Mouse (Mus musculus) frontal cortex, postnatal 14 days (tissue): Measurements from ENCODE around the gene Tbc1d13.
"Not testable (repeated sequence)": the region's sequence is repeated elsewhere in the genome, so short reads cannot be mapped to it uniquely, and the experiment has no call there.

Experiments used
- DNase-seq, 2 experiments: peaks; one replicate each; pipeline ENCODE4 v3.0.0; 2022; ENCODE audit warnings: low spot score in 2 of 2

The Tbc1d13 gene

DNA sequence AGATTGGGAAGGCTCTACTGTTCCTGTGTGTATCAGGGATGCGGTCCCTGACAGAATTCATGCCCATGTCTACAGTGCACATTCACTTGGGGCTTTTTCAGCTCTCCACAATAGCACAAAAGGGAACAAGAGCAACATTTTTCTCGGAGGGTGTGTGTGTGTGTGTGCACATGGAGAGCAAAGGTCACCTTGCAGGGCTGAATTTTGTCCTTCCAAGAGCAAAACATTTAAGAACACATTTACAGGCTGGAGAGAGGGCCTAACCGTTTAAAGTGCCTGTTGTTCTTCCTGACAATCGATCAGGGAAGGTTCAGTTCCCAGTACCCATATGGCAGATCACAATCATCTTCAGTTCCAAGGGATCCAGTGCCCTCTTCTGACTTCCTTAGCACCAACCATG lies 3.4 kb upstream of the Tbc1d13 start:
- no peak for DNase-seq

DNA sequence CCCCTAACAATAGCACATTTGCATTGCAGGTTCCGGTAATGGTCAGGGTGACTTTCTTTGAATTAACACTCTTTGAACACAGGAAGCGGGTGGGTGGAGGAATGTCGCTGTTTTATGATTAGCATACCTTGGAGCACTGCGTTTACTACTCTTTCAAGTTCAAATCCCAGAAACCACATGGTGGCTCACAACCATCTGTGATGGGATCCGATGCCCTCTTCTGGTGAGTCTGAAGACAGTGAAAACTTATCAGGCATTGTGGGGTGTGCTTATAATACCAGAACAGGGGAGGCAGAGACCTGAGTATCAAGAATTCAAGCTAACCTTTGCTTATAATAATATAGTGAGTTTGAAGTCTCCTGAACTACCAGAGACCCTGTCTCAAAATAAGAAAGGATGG lies 2.3 kb upstream of the Tbc1d13 start:
- not testable (repeated sequence) for DNase-seq

DNA sequence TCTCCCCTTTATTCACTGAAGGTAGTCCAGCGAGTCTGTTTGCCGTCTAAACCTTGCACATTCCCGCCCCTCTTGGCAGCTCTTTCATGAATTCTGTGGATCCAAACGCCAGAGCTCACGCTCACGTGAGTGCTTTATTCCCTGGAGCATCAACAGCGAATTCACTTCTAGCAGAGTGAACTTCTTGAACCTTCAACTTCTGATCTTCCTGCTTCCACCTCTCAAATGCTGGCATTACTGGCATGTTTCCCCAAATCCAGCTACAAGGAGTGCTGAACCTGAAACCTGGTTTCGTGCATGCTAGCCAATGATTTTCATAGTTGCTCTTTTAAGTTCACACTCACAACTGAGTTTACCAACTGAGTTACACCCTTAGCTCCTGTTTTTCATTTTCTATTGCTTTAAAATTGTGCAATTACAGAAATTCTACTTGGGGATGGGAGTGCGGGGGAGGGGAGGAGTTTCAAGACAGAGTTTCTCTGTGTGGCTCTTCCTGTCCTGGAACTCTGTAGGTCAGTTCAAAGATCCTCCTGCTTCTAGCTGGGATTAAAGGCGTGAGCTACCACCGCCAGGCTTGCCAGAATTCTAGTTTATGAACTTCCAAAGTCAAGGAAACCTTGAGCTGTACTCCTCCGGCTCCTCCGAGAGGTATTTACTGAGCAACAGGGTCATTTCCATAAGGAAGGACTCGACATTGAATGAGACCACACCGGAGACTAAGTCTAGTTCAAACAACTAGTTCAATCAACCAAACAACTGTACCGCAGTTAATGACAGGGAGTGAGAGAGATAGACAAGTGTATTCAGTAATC lies 539 bp upstream of the Tbc1d13 start:
- no peak for DNase-seq

DNA sequence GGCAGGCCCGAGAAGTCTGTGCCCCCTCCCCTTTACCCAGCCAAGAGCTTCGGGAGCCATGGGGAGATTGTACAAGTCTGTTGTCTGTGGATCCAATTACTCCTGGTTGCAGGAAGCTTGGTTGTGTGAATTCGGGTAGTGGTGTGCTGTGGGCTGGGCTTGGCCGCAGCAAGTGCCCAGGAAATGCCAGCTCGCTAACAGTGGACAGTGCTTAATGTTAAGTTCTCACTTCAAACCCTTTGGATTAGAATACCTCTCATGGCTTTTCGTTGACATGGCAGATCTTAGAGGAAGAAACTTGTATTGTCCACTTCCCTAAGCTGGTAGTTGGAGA lies 799 bp downstream of the Tbc1d13 start:
- no peak for DNase-seq

DNA sequence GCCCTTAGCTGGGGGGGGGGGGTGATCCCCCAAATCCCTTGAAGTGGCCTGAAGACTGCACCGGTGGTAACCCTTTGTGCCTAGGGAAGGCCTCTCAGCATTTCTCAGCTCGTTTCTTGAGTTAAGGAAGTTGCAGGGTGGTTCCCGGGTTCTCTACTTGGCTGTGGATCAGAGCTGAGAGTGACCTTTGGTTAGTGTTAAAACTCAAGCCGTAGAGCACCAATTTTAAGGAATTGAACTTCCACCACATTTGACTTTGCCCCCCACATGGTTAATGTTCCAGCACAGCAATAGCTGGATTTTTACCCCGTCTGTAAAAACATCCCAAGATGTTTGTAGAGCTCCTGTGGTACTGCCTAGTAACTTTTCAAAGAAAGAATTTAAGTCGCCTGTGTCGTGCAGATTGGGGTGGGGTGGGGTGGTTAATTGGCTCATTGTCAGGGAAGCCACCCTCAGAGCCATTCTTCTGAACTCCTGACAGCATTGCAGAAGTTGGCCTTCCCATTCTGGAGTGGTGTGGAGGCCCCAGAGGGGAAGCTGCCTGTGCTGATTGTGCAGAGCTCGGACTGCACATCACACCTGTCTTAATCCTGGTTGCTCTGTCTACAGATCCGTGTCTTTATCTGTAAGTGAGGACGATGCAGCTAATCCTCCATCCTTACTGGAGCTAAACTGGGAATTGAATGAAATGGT lies 1.5 kb downstream of the Tbc1d13 start:
- no peak for DNase-seq

DNA sequence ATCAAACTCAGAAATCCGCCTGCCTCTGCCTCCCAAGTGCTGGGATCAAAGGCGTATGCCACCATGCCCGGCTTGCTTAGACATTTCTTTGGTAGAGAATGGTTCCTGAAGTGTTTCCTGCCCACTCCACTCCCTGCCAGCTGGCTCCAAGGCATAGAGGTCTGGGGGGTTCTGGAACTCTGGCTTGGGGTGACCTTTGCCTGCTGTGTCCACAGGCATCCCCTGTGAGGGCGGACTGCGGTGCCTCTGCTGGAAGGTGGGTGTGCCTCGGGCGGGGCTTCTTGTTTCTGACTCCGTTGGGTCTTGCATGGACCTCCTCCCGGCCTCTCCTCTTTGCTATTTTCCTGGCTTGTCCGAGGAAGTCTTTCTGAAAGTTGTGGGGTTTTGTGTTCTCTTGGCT lies 2.9 kb downstream of the Tbc1d13 start:
- no peak for DNase-seq

DNA sequence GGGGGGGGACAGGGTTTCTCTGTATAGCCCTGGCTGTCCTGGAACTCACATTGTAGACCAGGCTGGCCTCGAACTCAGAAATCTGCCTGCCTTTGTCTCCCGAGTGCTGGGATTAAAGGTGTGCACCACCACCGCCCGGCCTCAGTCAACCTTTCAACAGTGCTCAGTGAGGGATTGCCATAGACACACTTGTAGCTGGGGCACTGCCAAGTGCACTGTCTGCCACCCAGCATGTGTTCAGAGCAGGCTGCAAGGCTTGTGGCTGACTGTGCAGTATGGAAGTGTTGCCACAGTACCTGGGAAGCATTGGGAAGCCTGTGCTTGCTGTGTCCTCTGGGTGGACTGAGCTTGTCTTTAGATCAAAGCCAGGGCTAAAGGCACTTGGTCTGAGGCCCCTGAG lies 6.5 kb downstream of the Tbc1d13 start:
- DNase-seq = not testable (repeated sequence)

DNA sequence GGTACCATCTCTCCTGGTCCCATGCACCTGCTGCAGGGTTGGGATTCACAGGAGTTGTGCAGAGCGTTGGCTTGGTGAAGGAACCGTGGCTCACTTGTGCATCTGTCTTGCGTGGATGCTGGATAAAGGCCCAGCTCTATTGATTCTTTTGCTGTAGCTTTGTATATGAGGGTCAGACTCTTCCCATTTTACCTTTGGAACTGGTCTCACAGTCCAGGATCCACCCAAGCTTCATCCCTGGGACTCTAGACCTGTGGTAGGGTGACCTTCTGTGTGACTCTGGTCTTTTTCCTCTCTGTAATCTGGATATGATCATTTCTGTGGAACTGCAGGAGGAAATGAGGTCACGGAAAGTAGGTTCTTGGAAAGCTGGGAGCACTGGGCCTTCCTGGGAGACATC lies 10.9 kb downstream of the Tbc1d13 start:
- DNase-seq = no peak

DNA sequence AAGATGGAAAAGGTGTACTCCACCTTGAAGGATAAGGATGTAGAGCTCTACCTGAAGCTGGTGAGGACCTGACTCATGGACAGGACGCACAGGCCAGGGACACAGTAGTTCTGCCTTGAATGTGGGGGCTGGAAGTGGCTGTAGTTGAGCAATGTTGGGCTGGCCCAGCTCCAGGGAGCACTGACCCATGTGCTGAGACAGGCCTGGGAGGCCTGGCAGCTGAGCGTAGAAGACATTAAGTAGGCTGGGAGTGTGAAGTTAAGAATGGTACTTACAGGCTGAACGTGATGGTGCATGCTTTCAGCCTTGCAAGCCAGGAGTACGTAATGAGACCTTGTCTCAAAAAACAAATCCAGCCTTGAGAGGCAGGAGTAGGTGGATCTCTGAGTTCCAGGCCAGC lies 13.9 kb downstream of the Tbc1d13 start:
- no peak for DNase-seq

DNA sequence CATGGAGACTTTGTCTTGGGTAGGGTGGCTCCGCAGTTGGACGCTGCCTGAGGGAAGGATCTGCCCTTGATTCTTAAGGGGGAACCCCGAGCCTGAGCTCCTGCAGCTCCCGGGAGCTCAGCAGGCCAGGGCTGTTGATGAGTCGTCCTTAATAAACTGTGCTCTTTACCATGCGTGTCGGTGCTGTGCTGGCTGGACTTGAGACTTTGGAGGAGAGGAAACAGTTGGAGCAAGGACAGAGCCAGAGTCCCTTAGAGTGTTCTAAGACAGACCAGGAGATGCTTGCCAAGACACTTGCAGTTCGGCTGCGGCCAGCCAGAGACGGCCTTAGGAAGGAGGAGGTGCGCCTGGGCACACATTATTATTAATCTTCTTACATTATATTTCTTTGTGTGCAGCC lies 18.3 kb downstream of the Tbc1d13 start:
- DNase-seq = no peak

DNA sequence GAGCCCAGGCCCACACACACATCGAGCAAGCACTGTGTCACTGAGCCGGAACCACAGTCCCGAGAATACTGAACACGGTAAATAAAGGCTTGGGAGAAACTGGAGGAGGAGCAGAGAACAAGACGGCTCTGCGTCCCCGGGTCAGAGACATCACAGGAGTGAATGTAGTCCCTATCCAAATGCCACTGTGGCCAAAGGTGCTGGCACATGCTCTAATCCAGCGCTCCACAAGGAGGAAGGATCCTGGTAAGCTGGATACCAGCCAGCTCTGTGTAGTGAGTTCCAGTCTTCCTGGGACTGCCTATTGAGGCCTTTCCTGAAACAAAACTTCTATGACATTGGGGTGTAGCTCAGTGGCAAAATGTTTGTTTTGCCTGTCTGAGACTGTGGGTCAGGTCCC lies 19.1 kb downstream of the Tbc1d13 start:
- no peak for DNase-seq

DNA sequence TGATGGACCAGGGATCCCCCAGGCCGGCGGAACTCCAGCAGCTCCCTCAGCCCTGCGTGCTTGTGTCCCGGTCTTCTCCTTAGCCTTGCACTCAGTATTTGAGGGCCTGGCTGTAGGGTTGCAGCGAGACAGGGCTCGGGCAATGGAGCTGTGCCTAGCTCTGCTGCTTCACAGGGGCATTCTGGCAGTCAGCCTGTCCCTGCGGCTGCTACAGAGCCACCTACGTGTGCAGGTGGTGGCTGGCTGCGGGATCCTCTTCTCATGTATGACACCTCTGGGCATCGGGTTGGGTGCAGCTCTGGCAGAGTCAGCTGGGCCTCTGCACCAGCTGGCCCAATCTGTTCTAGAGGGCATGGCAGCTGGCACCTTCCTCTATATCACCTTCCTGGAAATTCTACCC lies 26.3 kb downstream of the Tbc1d13 start:
- not testable (repeated sequence) for DNase-seq

DNA sequence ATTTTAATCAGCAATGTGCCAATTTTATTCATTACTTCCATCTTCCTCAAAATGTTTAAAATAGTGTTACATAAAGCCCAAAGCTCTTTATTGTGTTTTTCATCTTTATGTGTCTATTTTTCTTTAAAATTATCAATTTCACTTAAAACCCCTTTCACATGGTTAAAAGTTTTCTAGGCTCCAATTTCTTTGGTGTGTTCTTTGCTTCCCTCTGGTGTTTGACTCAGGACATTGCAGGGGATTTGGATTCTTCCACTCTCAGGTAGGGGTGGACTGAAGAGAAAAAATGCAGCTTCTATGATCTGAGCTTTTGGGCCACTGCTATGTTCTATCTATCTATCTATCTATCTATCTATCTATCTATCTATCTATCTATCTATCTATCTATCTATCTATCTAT lies 28.3 kb downstream of the Tbc1d13 start:
- no peak for DNase-seq

DNA sequence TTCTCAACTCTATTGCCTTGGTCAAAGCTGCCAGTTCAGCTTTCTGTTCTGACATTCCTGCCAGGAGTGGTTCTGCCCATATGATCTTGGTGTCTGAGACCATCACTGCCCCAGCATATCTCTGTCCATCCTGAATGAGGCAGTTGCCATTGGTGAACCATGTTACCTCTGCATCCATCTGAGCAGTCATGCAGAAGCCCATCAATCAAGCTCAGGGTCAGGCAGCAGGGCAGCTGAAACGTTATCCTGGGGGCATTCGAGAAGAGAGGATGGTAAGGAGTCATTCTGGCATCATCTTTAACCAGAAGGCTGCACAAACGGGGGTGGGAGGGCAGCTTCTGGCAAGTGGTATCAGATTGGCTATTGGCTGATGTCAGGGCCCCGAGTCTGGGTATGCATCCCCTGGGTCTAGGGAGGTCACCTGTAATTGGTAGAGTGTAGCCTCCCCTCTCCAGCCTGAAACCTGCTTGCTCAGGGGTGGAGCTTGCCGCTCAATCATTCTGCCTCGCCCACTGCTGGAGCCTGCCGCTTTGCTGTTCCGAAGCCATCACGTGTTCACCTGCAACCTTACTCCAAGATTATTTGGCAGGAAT lies 30.9 kb downstream of the Tbc1d13 start:
- no peak for DNase-seq

DNA sequence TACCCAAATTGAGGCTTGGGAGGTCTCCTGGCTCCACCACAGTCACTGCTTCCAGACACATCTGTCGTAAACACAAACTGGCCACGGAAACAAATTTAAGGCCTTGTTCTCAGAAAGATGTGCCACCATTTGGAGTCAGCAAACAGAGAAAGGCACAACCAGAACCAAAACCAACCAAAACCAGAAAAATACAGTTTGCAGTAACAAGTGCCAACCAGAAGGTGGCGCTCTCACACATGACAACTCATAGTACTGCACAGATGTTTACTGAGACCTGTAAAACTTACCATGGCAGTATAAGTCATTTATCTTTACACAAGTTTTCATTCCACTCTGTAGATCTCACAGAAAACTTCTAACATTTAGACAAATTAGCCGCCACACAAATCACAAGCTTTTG lies 33.1 kb downstream of the Tbc1d13 start:
- DNase-seq = no peak

DNA sequence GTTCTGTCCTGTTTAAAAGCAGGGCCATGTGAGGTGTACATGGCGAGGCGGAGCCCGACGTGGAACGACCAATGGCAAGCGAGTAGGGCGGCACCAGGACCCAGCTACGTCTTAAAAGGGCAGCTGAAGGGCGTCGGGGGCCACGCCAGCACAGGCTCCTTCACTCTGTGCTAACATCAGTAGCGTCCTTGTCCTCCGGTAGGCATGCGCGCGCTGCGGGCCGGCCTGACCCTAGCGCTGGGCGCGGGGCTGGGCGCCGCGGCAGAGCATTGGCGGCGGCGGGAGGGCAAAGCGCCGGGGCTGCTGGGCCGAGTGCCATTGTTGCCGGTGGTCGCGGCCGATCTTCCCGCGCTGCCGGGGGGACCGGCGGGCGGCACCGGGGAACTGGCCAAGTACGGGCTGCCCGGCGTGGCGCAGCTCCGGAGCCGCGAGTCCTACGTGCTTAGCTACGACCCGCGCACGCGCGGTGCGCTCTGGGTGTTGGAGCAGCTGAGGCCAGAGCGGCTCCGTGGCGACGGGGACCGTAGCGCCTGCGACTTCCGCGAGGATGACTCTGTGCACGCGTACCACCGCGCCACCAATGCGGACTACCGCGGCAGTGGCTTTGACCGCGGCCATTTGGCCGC lies 37.9 kb downstream of the Tbc1d13 start, which contains the start of gene Endog:
Gene Endog (plus strand): TSS at position 123 of the 626 bp plus-strand sequence.
- DNase-seq = peak; percentile 82 to 84

DNA sequence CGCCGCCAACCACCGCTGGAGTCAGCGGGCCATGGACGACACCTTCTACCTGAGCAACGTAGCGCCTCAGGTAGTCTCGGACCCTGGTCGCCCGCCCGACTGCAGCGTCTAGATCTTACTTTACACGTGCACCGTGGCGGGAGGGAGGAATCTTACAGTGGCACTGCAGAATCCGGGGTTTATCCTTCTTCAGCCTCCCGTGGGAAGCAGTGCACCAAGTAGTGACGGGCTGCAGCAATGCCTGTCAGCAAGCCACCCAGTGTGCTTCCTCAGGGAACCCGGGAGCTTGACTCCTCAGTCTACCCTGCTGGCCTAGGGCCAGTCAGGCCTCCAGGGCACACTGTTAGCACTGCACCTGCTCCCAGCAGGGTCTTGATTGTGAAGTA lies 38.4 kb downstream of the Tbc1d13 start:
- DNase-seq = no peak

DNA sequence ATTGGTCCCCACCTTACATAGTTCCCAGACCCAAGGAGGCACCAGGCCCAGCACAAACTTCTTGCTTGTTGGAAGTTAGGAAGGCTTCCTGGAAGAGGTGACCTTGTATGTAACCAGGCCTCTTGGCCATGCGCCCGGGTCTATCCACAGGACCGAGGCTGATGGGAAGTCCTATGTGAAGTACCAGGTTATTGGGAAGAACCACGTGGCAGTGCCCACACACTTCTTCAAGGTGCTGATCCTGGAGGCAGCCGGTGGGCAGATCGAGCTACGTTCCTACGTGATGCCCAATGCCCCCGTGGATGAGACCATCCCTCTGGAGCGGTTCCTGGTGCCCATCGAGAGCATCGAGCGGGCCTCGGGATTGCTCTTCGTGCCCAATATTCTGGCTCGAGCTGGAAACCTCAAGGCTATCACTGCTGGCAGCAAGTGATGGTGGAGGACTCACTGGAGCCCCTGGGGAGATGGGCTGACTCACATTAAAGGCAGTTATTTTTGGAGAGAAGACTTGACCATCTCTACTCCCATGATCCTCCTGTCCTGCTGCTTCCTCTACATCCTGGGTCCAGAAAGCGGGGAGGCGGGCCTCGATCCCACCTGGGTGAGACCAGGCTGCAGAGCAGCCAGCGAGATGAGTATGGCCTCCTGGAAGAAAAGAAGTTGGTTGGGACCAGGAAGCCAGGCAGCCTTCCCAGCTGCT lies 40.1 kb downstream of the Tbc1d13 start:
- no peak for DNase-seq

DNA sequence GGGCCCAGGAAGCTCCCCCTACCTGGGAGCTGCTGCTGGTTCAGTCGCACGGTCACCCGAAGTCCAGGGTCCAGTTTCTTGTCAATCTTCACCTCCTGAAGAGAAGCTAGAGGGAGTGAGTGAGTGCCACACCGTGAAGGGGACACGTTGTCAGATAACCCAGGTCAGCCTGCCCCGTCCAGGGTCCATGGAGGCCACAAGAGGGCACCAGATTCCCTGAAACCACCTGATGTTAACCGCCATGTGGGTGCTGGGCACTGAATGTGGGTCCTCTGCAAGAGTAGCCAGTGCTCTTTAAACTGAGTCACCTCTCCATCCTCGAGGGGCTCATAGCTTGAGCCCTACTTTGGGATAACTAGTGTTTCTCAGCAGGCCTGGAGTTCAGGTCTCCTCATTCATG lies 42.4 kb downstream of the Tbc1d13 start:
- DNase-seq = no peak

DNA sequence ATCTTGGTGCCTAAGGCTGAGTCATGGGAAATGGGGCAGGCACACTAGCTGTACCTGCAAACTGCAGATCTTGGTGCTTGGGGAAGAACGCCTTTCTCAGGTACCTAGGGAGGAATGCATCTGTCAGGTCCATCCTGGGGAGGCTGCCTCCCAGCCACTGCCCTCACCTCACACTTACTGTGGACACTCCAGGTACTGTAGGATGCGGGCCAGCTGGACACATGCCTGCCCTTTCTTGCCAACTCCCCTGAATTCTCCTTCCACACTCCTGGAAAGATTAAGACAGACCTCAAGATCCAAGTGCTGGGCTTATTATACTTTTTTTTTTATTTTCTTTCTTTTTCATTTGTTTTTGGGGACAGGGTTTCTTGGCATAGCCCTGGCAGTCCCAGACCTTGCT lies 43.0 kb downstream of the Tbc1d13 start:
- no peak for DNase-seq

DNA sequence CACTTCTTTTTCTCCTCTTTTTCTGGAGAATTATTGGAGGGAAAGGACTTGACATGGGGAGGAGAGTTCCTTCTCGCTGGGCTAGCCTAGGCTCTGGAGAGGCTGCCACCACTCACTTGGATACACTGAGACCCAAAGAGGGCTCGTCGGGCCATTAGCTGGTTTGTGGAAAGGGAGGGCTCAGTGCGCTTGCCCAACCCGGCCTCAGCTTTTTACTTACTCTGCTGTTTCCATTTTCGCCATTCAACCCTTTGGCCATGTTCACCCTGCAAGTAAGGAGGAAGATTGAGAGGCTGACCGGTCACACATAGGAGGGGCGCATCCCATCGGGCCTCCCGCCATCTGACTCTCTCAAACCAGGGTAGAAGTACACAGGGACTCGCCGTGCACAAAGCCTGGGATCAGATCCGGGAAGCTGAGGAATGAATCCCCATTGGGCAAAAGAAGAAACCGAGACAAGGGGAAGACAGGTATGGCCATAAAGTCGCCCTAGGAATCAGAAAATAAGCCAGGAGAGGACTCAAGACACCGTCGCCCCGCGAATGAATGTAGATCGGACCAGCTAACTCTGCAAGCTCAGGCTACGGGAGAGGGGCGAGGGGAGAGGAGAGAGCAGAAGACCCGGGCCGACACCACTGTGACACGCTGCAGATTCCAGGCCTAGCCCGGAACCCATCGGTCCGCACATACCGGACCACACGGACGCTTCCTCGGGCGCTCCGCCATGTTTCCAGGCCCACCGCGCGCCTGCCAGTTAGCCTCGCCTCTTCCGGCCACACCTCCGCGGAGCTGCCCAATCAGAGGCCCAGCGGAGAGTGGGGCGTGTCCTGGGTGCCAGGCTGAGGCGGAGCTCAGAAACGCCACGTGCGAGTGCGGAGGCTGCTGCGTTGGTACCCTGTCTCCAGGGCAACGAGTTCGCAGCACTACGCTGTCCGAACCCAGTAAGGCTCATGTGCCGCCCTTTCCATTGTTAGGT lies 44.4 kb downstream of the Tbc1d13 start, which contains the start of gene Spout1:
Gene Spout1 (minus strand): TSS at position 760 of the 976 bp plus-strand sequence.
- DNase-seq = peak; percentile 93 to 94
